Mouse (Mus musculus) lung, adult 2 months (tissue): ENCODE measurements around the gene Lrmda.

ENCODE experiments used
- CTCF ChIP-seq: fragments of 200-500 bp; IDR thresholded peaks from 2 replicates; pipeline ENCODE4 v1.5.1; 2011; ENCODE audit warnings: mild to moderate bottlenecking, low read length, control low read depth; ENCODE audit not compliant: insufficient read depth
- POLR2A ChIP-seq: fragments of 200-500 bp; IDR thresholded peaks from 2 replicates; pipeline ENCODE4 v1.6.1; 2011; ENCODE audit warnings: low read depth, mild to moderate bottlenecking, control low read depth, low read length, borderline replicate concordance; ENCODE audit errors: extremely low read depth

GRCm38 (mm10) chr14:22608599-22608998 is 589.1 kb downstream of the Lrmda start:
- no peak for TF ChIP-seq CTCF
- no peak for TF ChIP-seq POLR2A
